Mouse (Mus musculus) cerebellum, adult 8-10 months (tissue): ENCODE data around the gene Aadacl2.

Source experiments
- DNase-seq: peaks from one replicate; pipeline ENCODE4 v3.0.0; 2022

Gene Aadacl2

GRCm38 (mm10) chr3:60006443-60006842 lies at the start of gene Aadacl2:
Gene Aadacl2 (plus strand): TSS chr3:60006743.
- DNase-seq, result no peak

- no peak for DNase-seq
Observed at GRCm38 (mm10) chr3:59970891-59971290, 35.7 kb upstream of the Aadacl2 start.

- no peak for DNase-seq
Observed at GRCm38 (mm10) chr3:59974591-59974990, 32.0 kb upstream of the Aadacl2 start.

- DNase-seq, result no peak
Observed at GRCm38 (mm10) chr3:60003622-60004021, 2.9 kb upstream of the Aadacl2 start.

DNA sequence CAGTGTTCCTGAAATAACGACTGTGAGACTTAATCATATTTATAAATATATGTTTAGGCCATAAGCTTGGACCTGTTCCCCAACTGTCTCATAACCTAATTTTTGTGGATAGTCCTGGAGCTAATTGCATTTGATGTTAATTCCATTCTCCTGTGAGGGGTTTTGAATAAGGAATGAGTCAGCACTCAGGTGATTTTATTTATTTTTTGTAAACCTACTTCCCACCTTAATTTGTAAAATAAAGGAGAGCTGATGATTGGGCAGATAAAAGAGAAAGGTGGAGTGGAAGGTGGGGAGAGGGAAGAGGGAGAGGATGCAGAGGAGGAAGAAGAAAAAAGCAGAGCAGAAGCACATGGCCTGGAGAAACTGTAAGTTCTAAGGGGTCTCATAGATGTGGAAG lies 18.9 kb downstream of the Aadacl2 start, which contains the start of gene Aadac:
Aadac (plus strand) TSS at position 301 of the 400 bp plus-strand sequence.
- DNase-seq, result no peak

- DNase-seq, result no peak
Observed at GRCm38 (mm10) chr3:60031511-60031910, 25.0 kb downstream of the Aadacl2 start.

DNA sequence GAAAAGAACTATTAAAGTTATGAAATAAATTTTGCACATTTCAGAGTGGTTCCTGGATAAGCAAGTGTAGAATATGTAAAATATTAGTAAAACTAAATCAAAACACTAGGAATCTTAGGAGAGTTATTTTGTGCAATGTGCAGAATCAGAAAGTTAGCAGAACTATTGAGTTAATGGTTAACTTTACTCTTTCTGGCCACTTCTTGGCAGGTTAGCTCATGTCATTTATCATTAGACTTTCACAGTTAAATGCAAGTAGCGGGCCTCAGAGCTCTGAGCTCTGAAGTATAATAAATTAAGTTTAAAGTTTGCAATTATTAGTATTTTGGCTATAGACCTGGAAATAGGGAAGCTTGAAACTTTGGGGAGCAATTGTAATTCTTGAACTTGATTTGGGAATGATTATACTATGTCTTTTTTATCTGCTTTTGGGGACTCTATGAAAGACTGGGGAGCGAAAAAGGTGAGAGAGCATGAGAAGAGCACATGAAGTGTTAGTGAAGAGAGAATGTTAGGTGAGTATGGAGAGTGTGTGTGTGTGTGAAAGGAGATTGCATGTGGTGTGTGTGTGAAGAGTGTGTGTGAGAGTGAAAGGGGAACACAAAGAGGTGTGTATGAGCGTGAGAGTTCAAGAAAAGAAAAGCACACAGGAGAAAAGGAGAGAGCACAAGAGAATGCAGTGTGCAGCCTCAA lies 39.8 kb downstream of the Aadacl2 start:
- DNase-seq, result no peak

DNA sequence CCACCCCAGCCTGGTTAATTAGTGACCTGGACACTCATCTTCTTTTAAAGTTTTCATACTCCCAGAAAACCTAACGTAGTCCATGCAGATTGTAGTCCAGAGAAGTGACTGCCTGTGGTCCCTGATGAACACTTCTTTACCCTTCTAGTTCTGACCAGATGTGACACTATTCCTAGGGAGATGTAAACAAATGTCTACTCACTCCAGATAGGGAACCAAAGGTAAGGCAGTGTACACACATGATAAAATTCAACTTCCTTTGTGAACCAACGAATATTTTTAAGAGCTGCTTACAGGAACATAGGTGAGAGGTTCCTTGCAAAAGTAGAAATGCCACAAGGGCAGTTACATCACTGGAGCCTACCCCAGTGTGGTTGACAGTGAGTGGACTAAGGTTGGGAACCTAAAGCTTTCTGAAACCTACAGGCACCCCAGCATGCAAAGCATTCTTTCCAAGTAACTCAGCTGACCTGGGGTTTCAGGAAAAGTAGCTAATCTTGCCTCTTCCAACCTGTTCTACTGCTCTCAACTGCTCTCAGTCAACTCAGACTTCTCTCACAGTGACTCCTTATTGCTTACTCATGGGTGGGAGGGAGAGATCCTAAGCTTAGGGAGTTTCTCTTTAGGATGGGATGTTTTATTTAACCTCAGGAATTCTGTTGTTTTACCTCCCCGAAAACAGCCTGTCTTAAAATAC lies 46.8 kb downstream of the Aadacl2 start:
- DNase-seq, result no peak

DNA sequence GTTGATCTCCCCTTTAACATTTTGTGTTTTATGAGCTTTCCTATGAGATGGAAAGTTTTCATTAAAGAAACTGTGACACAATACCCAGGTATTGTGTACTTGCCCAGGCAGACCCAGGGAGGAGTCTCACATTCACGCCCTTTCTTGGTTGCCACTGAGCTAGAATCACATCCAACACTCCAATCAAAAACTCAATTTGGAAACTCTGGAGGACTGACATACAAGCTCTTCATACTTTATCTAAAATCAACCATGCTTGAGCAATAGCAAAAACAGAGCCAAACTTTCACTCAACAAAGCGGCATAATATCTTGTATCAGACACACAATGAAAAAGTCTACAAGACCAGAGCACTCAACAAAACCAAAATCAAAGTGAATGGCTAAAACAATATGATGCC lies 47.4 kb downstream of the Aadacl2 start:
- DNase-seq, result no peak

DNA sequence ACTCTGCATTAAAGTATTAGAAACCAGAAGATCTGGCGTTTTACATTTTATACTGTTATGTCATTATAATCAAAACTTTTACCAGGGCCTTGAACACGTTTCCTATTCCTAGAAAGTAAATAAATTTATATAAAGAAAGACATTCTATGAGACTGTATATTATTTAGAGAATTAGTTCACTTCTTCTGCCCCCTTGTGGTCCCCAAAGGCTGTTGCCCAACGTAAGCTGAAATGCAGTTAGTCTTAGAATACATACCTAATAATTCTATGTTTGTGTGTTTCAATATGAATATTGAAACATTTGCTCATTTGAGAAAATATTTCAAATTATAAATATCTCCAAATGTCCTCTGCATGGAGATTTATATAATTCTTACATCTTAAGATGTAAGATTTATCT lies 49.9 kb downstream of the Aadacl2 start:
- DNase-seq, result no peak

GRCm38 (mm10) chr3:60057070-60057808 lies 50.7 kb downstream of the Aadacl2 start:
- DNase-seq, result peak; percentile 15

DNA sequence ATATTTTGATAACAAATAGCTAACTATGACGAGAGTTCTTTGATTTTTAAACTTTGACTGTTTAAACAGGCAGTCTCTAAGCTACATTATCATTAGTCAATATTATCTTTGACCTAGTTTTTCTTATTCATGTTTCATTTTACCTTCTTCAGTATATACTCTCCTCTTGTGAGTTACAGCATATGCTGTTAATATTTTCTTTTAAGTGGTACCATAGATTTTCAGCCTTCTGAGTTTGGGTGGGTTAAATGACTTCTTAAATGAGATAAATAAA lies 51.2 kb downstream of the Aadacl2 start:
- no peak for DNase-seq
